Mouse (Mus musculus): Measurements from ENCODE around the gene Ppt2. TPM values are rescaled to one million over a fixed set of nuclear protein-coding genes. Genes with fewer than 3 reads are reported as not detected.

Ppt2 gene
- 13.6 and 21.3 TPM in 2 replicates for total RNA-seq (2015; ENCODE audit: low replicate concordance)
- total RNA-seq (2017; ENCODE audit: low replicate concordance) = 2.9 and 3.3 TPM in 2 replicates

GRCm38 (mm10) chr17:34627943-34628643 lies at the start of gene Ppt2:
Ppt2 (minus strand) TSS chr17:34628510.
- ATAC-seq (replicated peaks; ENCODE audit: low FRiP score, poor library complexity, severe bottlenecking) = no peak

DNA sequence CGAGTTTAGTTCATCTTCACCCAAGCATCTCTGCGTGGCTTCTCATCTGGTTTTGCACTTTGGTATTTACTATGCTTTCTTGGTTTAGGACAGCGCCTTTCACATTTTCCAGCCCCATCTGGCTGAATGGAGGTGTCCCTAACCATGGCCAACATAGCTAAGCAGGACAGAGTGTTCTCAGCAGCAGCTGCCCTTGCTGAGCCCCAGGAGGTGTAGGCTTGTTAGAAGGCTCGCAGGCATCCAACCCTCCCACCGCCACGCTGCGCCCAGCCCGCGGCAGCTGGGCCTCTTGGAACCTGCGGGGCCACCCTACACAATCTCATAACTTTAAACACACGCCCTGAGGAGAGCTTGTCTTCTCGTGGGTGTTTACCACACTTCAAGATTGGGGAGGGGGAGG lies 48.4 kb upstream of the Ppt2 start:
- ATAC-seq (replicated peaks; ENCODE audit: low FRiP score, poor library complexity, severe bottlenecking) = no peak

DNA sequence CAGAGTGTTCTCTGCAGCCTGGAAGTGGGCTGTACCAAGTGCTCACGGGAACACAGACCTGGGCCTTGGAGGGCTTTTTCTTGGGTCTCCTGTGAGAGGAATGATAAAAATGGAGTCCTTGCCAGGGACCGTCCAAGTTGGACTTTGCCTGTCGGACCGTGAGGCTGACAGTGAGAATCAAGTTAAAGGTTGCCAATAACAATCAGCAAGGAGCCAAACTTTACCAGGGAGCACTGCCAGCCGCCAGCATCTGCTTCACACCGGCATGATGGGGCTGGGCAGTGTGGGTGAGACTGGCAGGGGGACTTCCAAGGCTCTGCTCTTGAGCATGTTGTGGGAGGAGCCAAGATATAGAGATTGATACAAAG lies 47.8 kb upstream of the Ppt2 start:
- ATAC-seq (replicated peaks; ENCODE audit: low FRiP score, poor library complexity, severe bottlenecking) = no peak

GRCm38 (mm10) chr17:34675205-34676092 lies 47.1 kb upstream of the Ppt2 start:
- no peak for ATAC-seq (replicated peaks; ENCODE audit: low FRiP score, poor library complexity, severe bottlenecking)

- ATAC-seq (replicated peaks; ENCODE audit: low FRiP score, poor library complexity, severe bottlenecking) = no peak
These were observed 46.4 kb upstream of the Ppt2 start for GRCm38 (mm10) chr17:34674524-34675204.

GRCm38 (mm10) chr17:34673139-34673538 lies 44.8 kb upstream of the Ppt2 start:
- no peak for ATAC-seq (replicated peaks; ENCODE audit: low FRiP score, poor library complexity, severe bottlenecking)

GRCm38 (mm10) chr17:34672246-34672792 lies 44.0 kb upstream of the Ppt2 start:
- ATAC-seq (replicated peaks; ENCODE audit: low FRiP score, poor library complexity, severe bottlenecking) = no peak

DNA sequence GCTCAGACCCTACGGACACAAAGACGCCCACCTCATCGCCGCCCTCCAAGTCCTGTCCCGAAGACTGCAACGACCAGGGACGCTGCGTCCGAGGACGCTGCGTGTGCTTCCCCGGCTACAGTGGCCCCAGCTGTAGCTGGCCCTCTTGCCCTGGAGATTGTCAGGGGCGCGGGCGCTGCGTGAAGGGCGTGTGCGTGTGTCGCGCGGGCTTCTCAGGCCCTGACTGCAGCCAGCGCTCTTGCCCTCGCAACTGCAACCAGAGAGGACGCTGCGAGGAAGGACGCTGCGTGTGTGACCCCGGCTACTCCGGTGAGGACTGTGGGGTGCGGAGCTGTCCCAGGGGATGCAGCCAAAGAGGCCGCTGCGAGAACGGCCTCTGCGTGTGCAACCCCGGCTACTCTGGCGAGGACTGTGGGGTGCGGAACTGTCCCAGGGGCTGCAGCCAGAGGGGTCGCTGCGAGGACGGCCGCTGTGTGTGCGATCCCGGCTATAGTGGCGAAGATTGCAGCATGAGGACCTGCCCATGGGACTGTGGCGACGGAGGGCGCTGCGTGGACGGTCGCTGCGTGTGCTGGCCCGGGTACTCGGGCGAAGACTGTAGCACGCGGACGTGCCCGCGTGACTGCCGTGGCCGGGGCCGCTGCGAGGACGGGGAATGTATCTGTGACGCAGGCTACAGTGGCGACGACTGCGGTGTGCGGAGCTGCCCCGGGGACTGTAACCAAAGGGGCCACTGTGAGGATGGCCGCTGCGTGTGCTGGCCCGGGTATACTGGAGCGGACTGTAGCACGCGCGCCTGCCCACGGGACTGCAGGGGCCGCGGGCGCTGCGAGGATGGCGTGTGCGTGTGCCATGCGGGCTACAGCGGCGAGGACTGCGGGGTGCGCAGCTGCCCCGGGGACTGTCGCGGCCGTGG lies 43.1 kb upstream of the Ppt2 start:
- ATAC-seq (replicated peaks; ENCODE audit: low FRiP score, poor library complexity, severe bottlenecking) = no peak

DNA sequence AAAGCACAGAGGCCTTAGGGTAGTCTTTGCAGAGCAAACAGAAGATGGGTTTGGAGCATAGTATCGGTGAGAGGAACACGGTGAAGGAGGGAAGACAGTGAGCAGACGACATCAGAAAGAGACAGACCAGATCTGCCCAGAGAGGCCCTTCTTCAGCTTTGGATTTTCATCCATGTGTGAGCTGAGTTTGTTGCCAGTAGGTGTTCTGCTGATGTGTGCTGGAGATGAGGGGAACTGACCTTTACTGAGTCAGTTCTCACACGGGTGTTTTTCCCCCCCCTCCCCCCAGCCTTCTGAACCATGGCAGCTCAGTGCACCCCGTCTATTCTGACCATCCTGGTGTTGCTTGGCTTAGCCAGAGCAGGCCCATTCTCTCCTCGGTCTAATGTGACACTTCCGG lies 41.9 kb upstream of the Ppt2 start, which contains the start of gene Tnxb:
Gene Tnxb, plus strand, starts transcription at position 301 of the 400 bp plus-strand sequence.
- ATAC-seq (replicated peaks; ENCODE audit: low FRiP score, poor library complexity, severe bottlenecking) = no peak

DNA sequence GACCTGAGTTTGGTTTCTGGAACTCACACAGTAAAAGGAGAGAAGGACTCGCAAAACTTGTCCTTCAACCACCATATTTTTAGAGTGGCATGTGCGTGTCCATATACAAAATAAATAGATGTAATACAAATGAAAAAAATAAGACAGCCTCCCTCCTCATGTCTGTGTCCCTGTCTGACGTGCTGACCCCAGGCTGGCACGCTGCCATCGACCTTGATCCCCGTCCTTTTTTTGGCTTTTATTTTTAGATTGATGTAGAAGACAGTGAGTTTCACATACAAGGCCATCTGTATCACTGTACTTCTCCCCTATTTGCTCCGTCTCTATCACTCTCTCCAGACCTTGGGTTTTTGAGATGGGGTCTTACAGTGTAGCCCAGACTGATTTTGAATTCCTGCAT lies 36.2 kb upstream of the Ppt2 start:
- ATAC-seq (replicated peaks; ENCODE audit: low FRiP score, poor library complexity, severe bottlenecking) = no peak

GRCm38 (mm10) chr17:34663558-34663957 lies 35.2 kb upstream of the Ppt2 start:
- ATAC-seq (replicated peaks; ENCODE audit: low FRiP score, poor library complexity, severe bottlenecking) = no peak

DNA sequence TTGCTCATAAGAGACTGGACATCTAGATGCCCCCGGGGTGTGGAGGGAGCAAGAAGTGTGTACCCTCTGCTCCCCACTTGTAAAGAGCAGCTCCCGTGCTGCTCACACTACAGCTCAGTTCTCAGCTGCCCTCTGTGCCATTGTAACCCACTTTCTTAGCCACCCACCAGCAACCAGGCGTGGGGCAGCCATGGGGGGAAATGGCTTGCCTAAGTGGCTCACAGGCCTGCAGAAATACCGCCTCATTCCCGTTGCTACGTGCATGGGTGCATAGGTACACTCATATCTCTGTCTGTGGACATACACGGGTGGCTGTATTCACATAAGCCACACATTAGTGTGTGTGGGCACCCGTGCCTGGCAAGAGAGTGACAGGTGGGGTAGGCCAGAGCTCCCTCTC lies 34.7 kb upstream of the Ppt2 start:
- ATAC-seq (replicated peaks; ENCODE audit: low FRiP score, poor library complexity, severe bottlenecking) = no peak

GRCm38 (mm10) chr17:34662468-34662867 lies 34.2 kb upstream of the Ppt2 start:
- ATAC-seq (replicated peaks; ENCODE audit: low FRiP score, poor library complexity, severe bottlenecking) = no peak

- no peak for ATAC-seq (replicated peaks; ENCODE audit: low FRiP score, poor library complexity, severe bottlenecking)
These were observed 32.8 kb upstream of the Ppt2 start for GRCm38 (mm10) chr17:34661121-34661591.

DNA sequence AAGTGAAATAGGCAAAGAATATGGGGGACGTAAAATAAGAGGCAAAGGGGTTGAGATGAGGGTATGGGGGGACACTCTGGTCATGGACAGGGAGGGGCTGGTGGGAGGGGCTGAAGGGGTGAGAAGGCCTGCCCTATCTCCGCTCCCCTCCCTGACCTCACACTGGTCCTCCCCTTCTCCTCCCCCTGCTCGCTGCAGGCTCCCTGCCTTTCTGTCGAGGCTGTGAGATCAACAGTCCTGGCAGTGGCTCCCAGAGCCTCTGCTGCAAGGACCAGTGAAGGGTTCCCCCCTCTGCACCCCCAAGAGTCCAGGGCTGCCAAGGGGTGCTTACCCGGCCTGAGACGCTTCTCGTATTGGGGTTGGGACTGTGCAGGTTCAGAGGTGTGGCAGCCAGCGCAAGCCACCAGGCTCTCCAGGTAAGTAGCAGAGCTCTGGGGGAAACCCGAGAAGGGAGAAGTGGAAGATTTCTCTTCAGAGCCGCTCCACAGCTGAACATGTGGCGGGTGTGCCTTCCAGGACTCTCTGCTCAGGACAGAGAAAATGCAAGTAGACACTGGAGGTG lies 32.0 kb upstream of the Ppt2 start:
- no peak for ATAC-seq (replicated peaks; ENCODE audit: low FRiP score, poor library complexity, severe bottlenecking)

DNA sequence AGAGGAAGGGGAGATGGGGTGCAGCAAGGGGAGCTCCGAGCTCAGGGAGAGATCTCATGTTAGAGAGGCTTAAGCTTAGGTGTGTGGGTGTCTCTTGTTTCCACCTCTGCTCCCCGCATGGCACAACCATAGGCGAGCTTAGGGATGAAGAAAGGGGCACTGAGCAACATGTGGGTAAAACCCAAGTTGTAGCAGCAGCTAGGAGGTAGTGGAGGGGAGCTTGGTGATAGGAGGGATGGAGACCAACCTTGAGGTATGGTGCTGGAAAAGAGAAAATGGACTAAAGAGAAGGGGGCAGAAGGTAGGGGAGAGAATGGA lies 31.5 kb upstream of the Ppt2 start:
- ATAC-seq (replicated peaks; ENCODE audit: low FRiP score, poor library complexity, severe bottlenecking) = no peak

DNA sequence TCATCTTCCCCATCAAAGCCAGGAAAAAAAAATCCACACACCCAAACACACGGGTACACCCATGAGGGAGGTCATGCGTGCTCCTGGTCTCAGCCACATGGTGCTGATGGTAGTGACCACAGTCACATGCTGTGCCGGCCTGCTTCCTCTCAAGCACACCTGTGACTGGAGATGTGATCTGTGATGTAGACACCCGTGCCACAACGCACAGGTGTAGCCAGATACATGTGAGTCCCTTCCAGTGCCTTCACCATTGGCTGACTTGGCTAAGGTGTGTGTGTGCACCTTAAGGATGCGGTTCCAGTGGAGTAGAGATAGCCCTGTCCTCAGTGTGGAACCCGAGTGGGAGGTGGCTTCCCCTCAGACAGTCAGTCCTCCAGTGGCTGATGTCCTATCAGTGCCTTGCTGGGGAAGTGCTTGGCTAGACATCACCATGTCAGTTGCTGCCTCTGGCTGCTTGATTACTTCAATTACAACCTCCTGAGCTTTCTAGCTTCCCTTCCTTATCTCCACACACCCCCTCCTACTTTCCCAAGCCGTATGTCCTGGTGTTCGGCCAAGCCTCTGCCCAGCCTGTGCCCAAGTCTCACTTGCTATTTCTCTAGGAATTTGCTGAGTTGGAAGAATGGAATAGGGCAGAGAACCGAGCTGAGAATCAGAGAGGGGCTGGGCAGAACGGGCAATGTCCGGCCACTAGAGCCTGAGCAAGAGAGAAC lies 31.0 kb upstream of the Ppt2 start:
- ATAC-seq (replicated peaks; ENCODE audit: low FRiP score, poor library complexity, severe bottlenecking) = no peak

DNA sequence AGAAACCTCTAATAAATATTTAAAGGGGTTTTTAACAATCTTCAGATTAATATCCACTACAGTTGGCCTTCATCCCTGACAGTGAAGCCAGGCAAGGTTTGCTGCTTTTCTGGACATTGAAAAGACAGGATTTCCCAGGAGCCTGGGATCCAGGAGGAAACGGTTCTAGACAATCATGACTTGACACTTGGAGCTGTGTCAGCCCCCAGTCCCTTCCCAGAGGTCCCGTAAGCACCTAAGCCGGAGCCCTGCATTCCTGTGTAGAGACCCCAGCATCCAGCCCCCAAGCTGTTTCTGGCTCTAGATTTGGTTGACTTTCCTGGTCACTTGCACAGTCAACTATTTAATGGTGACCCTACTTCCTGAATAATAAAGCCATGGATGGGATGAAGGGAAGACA lies 30.3 kb upstream of the Ppt2 start:
- no peak for ATAC-seq (replicated peaks; ENCODE audit: low FRiP score, poor library complexity, severe bottlenecking)
